Mouse (Mus musculus) heart, adult 2 months (tissue): ENCODE results near the gene Ankrd13c. TPM values are rescaled to one million over a fixed set of nuclear protein-coding genes. Genes with fewer than 3 reads are reported as not detected.

Experiments
- DNase-seq, 2 experiments: peaks; one replicate each; pipeline ENCODE4 v3.0.0; 2021
- H3K27ac ChIP-seq: fragments of 200-600 bp; 2 replicates; pipeline ENCODE4 v1.8.1; 2022
- H3K27me3 ChIP-seq: fragments of 200-500 bp; 2 replicates; pipeline ENCODE4 v1.6.1; 2012; ENCODE audit warnings: mild to moderate bottlenecking, low read length, inconsistent platforms, mixed read lengths; ENCODE audit not compliant: control insufficient read depth, insufficient read depth
- H3K36me3 ChIP-seq: fragments of 200-500 bp; 2 replicates; pipeline ENCODE4 v1.6.1; 2012; ENCODE audit warnings: low read length, inconsistent platforms; ENCODE audit not compliant: control insufficient read depth, insufficient read depth
- H3K4me1 ChIP-seq: fragments of 200-500 bp; 2 replicates; pipeline ENCODE4 v1.6.1; 2011; ENCODE audit warnings: low read length; ENCODE audit not compliant: control insufficient read depth, insufficient read depth
- H3K4me3 ChIP-seq: fragments of 200-600 bp; 2 replicates; pipeline ENCODE4 v1.8.1; 2022
- H3K79me2 ChIP-seq: fragments of 200-500 bp; replicated peaks from 2 replicates; pipeline ENCODE4 v1.6.1; 2012; ENCODE audit warnings: mild to moderate bottlenecking, inconsistent platforms, low read length, moderate library complexity, mixed read lengths; ENCODE audit not compliant: control insufficient read depth, insufficient read depth
- H3K9ac ChIP-seq: fragments of 200-500 bp; 2 replicates; pipeline ENCODE4 v1.6.1; 2012; ENCODE audit warnings: low read depth, mild to moderate bottlenecking, control low read depth, inconsistent platforms, low read length, mixed read lengths
- CTCF ChIP-seq: fragments of 200-600 bp; IDR thresholded peaks from 2 replicates; pipeline ENCODE4 v1.8.1; 2022; ENCODE audit warnings: antibody characterized with exemption, mild to moderate bottlenecking, moderate library complexity
- EP300 ChIP-seq: fragments of 200-500 bp; IDR thresholded peaks from 2 replicates; pipeline ENCODE4 v1.6.1; 2011; ENCODE audit warnings: low read depth, low read length, control low read depth; ENCODE audit not compliant: insufficient read depth
- POLR2A ChIP-seq: fragments of 200-500 bp; IDR thresholded peaks from 2 replicates; pipeline ENCODE4 v1.6.1; 2011; ENCODE audit warnings: mild to moderate bottlenecking, low read depth, low read length, control low read depth; ENCODE audit not compliant: insufficient read depth
- WGBS: fragments of 180-500 bp; shearing (Covaris S2); methylation state at CpG from one replicate; pipeline ENCODE4 v1.1.7; 2018; 5-methylcytosine and 5-hydroxymethylcytosine counted together
- intact Hi-C: fragments of 180-260 bp; cut with DNase I; formaldehyde crosslinking; loops from one replicate; pipeline ENCODE4 v1.15.1; 2025
- polyA plus RNA-seq: library from polyadenylated mRNA; depleted of rRNA; stranded (reverse); fragments of >200 nt; gene quantifications from 2 replicates; pipeline ENCODE4 v1.2.3, GENCODE M21; 2012
- total RNA-seq, 2 experiments: library from RNA; stranded (reverse); gene quantifications; 2 replicates each; pipeline ENCODE4 v1.2.3; 2021

Gene Ankrd13c
- total and polyA plus RNA-seq, 3 experiments, result 7.5 to 31.5 (median 28.8) TPM

GRCm38 (mm10) chr3:157912155-157912554 lies 34.9 kb upstream of the Ankrd13c start:
- Histone ChIP-seq H3K36me3 (no peaks in the 10 kb centered on the region), H3K27ac (no peak overlapping the region), H3K9ac (no peak overlapping the region), H3K79me2 (no peaks in the 10 kb centered on the region), H3K27me3 (no peaks in the 10 kb centered on the region), H3K4me3 (no peak overlapping the region), H3K4me1 (no peaks in the 10 kb centered on the region)
- intact Hi-C loops, result no loop called here
- TF ChIP-seq EP300 (no peak), POLR2A (no peak), CTCF (no peak)
- WGBS, result 91% methylated on average over 2 of the region's 2 CpGs
- no peak for DNase-seq

GRCm38 (mm10) chr3:157916336-157916735 lies 30.7 kb upstream of the Ankrd13c start:
- TF ChIP-seq POLR2A (no peak), EP300 (no peak), CTCF (no peak)
- no peak overlapping the region for H3K4me3 ChIP-seq
- H3K27me3 ChIP-seq, result no peaks in the 10 kb centered on the region
- no peaks in the 10 kb centered on the region for H3K4me1 ChIP-seq
- H3K27ac ChIP-seq, result no peak overlapping the region
- H3K79me2 ChIP-seq, result no peaks in the 10 kb centered on the region
- no peaks in the 10 kb centered on the region for H3K36me3 ChIP-seq
- WGBS, result 96% methylated on average over 4 of the region's 4 CpGs
- intact Hi-C loops, result no loop called here
- DNase-seq, result no peak
- H3K9ac ChIP-seq, result no peak overlapping the region

GRCm38 (mm10) chr3:157921376-157921775 lies 25.7 kb upstream of the Ankrd13c start:
- intact Hi-C loops, result no loop called here
- no peak overlapping the region for H3K4me3 ChIP-seq
- H3K9ac ChIP-seq, result no peak overlapping the region
- no peaks in the 10 kb centered on the region for H3K79me2 ChIP-seq
- 77% methylated on average over 2 of the region's 2 CpGs for WGBS
- TF ChIP-seq CTCF (no peak), EP300 (no peak), POLR2A (no peak)
- no peaks in the 10 kb centered on the region for H3K36me3 ChIP-seq
- no peaks in the 10 kb centered on the region for H3K27me3 ChIP-seq
- no peaks in the 10 kb centered on the region for H3K4me1 ChIP-seq
- H3K27ac ChIP-seq, result no peak overlapping the region
- DNase-seq, result no peak

- Histone ChIP-seq H3K4me3 (no peak overlapping the region), H3K27me3 (no peaks in the 10 kb centered on the region), H3K79me2 (no peaks in the 10 kb centered on the region), H3K27ac (no peak overlapping the region), H3K9ac (no peak overlapping the region), H3K4me1 (no peaks in the 10 kb centered on the region), H3K36me3 (no peaks in the 10 kb centered on the region)
- 92% methylated on average over 3 of the region's 3 CpGs for WGBS
- DNase-seq, result no peak
- TF ChIP-seq POLR2A (no peak), CTCF (no peak), EP300 (no peak)
- intact Hi-C loops, result no loop called here
Observed at GRCm38 (mm10) chr3:157923268-157923835, 23.7 kb upstream of the Ankrd13c start.

GRCm38 (mm10) chr3:157924692-157925328 lies 22.2 kb upstream of the Ankrd13c start, which contains the start of gene Cth:
Cth (minus strand) TSS chr3:157925077.
- H3K4me1 ChIP-seq, result no peaks in the 10 kb centered on the region
- H3K36me3 ChIP-seq, result no peaks in the 10 kb centered on the region
- H3K27me3 ChIP-seq, result no peaks in the 10 kb centered on the region
- no peaks in the 10 kb centered on the region for H3K79me2 ChIP-seq
- intact Hi-C loops, result no loop called here
- peak within 1 kb of the TSS; percentile 67 for H3K9ac ChIP-seq
- WGBS, result under 1% methylated on average over 30 of the region's 30 CpGs
- 0 out of 2 replicates have a peak, but pooled peaks have one; percentile 45 for TF ChIP-seq EP300
- TF ChIP-seq CTCF, result no peak
- TF ChIP-seq POLR2A, result peak; percentile 86
- DNase-seq, result peak; percentile 81 to 90
- peak within 1 kb of the TSS; percentile 83 for H3K27ac ChIP-seq
- peak within 1 kb of the TSS; percentile 51 for H3K4me3 ChIP-seq

- H3K9ac ChIP-seq, result no peak overlapping the region
- H3K4me1 ChIP-seq, result no peaks in the 10 kb centered on the region
- H3K4me3 ChIP-seq, result no peak overlapping the region
- intact Hi-C loops, result no loop called here
- H3K27ac ChIP-seq, result no peak overlapping the region
- no peaks in the 10 kb centered on the region for H3K27me3 ChIP-seq
- no peak for DNase-seq
- WGBS, result 84% methylated on average over 14 of the region's 14 CpGs
- H3K79me2 ChIP-seq, result no peaks in the 10 kb centered on the region
- TF ChIP-seq CTCF, result no peak
- no peak for TF ChIP-seq POLR2A
- no peak for TF ChIP-seq EP300
- H3K36me3 ChIP-seq, result no peaks in the 10 kb centered on the region
Observed at GRCm38 (mm10) chr3:157925706-157926510, 21.1 kb upstream of the Ankrd13c start.
